Mouse (Mus musculus) layer of hippocampus, adult 9-11 months (tissue): ENCODE measurements at regions not wholly inside any gene's neighbourhood (a gene's known extent, or its start where the extent isn't known, plus 50 kb on each side); places are given as distances from the start of the nearest gene placed in this dataset.

Experiments
- DNase-seq: peaks from one replicate; pipeline ENCODE4 v3.0.0; 2022

GRCm38 (mm10) chr16:30880682-30881081 is 200.6 kb downstream of the Xxylt1 start:
- DNase-seq, result no peak

DNA sequence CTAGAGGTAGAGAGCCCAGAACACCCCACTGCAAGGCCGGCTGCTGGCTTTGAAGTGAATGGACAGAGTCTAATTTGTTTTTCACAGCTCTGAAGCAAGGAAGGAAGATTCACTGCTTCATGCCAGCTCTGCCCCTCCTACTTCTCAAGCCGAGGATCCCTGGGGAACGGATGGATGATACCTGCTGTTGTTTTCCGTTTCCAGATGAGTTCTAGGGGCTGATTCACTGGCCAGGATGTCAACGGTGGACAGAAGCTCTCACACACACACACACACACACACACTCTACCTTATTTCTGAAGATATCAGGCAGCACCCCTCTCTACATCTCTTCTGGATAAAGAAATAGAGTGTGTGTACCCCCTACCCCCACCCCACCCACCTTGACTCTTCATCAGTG is 200.0 kb downstream of the Xxylt1 start:
- DNase-seq, result no peak

- no peak for DNase-seq
Measured at GRCm38 (mm10) chr16:30883490-30884188, 197.6 kb downstream of the Xxylt1 start.

GRCm38 (mm10) chr16:30884189-30884551 is 197.1 kb downstream of the Xxylt1 start:
- no peak for DNase-seq

DNA sequence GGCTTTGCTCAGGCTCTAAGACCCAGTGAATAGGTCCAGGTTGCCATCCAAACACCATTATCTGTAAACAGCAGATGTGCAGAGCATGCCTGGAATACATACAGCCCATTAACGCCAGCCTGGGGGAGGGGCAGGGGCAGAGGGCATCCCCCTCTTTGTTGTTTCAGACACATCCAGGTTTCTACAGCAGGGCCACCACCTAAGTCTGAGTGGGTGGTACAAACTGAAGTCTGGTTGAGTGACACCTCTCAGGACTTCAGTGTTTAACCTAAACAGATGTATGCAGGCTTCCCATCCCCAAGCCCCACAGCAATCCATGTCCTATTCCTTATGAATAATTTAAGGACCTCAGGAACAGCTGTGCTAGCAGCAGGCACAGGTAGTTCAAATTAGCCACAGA is 194.2 kb downstream of the Xxylt1 start:
- DNase-seq, result no peak

DNA sequence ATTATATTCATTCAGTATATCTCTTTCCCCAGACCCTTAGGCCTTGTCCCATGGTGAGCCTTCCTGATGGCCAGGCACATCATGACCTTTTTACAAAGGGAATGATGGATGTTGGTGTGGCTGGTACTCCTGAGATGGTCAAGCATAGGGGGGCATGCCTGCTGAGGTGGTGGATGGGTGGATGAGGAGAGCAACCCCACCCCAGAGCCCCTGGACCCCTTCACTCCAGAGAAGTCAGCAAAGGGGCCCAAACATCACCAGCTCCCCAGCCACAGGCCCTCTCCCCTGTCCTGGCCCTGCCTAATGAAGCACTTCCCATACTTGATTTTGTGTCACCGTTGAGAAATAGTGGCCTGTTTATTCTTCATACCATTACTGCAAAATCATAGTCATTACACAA is 193.7 kb downstream of the Xxylt1 start:
- DNase-seq, result no peak

DNA sequence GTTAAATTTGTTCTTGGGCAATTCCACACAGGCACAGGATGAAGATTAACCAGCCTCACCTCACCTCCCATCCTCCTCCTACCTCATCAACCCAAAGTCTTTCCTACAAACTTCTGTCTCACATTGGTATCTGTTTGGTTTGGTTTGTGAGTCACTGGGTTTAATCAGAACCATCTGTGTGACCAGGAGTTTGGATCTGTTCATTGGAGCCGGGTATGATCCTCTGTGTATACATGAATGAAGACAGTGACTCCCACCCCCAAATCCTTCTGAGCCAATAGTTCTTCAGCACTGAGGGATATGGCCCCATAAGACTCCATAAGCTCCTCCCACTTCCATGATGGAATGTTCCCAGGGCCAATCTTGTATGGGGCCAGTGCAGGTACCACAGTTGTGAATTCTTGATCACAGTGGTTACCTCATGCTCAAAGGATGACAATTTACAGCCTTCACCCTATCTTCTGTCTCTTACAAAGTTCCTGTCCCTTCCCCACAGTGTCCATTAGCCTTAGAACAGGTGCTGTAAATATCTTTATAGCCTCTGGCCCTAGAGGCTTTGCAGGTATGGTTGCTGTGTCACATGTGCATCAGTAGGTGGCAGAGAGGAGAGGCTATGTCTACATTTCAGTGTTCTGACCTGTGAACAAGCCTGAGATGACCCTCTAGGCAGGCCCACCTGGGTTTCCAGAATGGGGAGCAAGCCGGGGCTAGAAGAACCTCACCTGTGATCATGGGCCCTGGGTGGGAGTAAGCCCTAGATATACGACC is 192.5 kb downstream of the Xxylt1 start:
- DNase-seq, result no peak

DNA sequence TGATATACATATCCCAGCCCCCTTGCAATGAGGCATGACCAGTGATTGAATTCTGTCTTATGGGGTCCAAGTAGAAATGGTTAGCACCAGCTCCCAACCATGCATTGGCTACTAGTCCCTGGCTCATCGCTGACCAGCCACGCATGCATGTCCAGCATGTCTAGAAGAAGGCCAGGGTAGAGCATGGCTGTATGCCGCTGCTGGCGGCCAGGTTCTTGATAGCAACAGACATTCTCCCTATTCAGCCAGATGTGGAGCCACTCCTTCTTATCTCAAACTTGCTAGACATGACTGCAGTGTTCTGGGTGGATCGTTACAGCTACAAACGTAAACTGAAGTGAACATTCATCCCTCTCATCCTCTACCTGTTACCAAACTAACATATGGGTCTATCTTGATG is 188.6 kb downstream of the Xxylt1 start:
- no peak for DNase-seq

- no peak for DNase-seq
Measured at GRCm38 (mm10) chr16:30894086-30894485, 187.1 kb downstream of the Xxylt1 start.

- DNase-seq, result no peak
Measured at GRCm38 (mm10) chr16:30895021-30895420, 186.2 kb downstream of the Xxylt1 start.

- no peak for DNase-seq
Measured at GRCm38 (mm10) chr16:30897371-30897770, 183.9 kb downstream of the Xxylt1 start.

DNA sequence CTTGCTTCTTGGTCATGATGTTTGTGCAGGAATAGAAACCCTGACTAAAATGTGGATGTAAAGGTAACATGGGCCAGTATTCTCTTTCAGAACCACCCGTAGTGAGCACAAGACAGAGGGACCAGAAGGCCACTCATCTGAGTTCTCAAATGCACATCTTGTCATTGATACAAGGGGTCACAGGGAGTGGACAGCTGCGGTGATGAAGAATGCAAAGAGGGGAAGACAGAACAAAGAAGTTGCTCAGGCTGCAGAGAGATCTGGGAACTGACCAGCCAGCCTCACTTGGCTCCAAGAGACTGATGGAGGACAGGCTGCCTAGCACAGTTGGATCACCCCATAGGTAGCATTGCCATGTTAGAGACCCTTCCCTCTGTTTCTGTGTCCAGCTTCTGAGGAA is 181.1 kb downstream of the Xxylt1 start:
- DNase-seq, result no peak

- no peak for DNase-seq
Measured at GRCm38 (mm10) chr16:30901309-30901708, 179.9 kb downstream of the Xxylt1 start.
